Mouse (Mus musculus): ENCODE measurements at regions not wholly inside any gene's neighbourhood (a gene's known extent, or its start where the extent isn't known, plus 50 kb on each side); places are given as distances from the start of the nearest gene placed in this dataset.

GRCm38 (mm10) chr11:42944573-42944972 is 91.0 kb upstream of the Gm9972 start:
- DNase-seq (ENCODE audit: extremely low read depth, insufficient read length, low spot score), result peak; percentile 13

DNA sequence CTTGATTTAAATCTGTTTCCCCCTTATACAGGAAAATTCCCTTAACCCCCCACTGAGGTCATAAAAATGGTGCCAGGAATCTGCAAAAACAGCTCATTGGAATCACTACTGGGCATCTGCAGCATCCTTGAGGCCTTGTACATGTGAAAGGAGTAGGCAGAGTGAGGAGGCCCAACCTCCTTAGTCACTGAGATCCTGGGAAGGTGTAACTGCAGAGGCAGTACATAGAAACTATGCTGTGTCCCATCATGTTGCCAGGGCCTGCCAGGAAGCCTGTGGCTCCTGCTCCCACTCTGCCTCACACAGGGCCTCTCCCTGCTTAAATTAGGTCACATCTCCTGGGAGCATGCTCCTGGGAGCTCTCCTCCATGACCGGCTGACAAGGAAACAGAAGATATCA is 85.7 kb upstream of the Gm9972 start:
- DNase-seq (ENCODE audit: extremely low read depth, insufficient read length, low spot score), result peak; percentile 6

DNA sequence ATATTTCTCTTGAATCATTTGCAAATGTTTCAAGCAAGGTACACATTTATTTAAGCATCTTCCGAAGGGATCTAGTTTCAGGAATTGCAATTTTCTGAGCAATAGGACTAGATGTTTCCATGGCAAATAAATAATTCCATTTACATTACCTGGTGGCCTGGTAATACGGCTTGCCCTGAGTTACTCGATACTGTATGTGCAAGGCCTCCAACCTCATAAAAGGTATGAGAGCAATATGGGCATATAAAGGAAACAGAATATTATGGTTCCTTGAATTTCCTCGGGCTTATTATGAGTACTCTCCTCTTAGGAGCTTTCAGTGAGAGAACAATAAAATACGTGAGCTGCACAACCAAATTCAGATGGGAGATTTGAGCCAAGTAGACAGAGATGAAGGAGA is 81.4 kb upstream of the Gm9972 start:
- no peak for DNase-seq (ENCODE audit: extremely low read depth, insufficient read length, low spot score)

- DNase-seq (ENCODE audit: extremely low read depth, insufficient read length, low spot score), result no peak
These were observed 69.8 kb upstream of the Gm9972 start for GRCm38 (mm10) chr11:42965732-42966131.

GRCm38 (mm10) chr11:42978245-42978644 is 57.3 kb upstream of the Gm9972 start:
- no peak for DNase-seq (ENCODE audit: extremely low read depth, insufficient read length, low spot score)
